Mouse (Mus musculus): ENCODE data around the gene Efl1. TPM values are rescaled to one million over a fixed set of nuclear protein-coding genes. Genes with fewer than 3 reads are reported as not detected.

Gene Efl1
- total RNA-seq (2021) = 10 to 100 TPM; 18.0 to 19.5 TPM
- long read RNA-seq, experiment 1, transcript Efl1-201 (20 exons, 3,610 nt) = major isoform, 5 of 15 reads
- long read RNA-seq, experiment 1, partial matches to known transcripts = 2 of 15 reads
- long read RNA-seq, experiment 1, other reads (novel, unspliced or antisense) = 6 of 15 reads
- long read RNA-seq, experiment 2, transcript Efl1-201 (20 exons, 3,610 nt) = major isoform, 5 of 9 reads
- long read RNA-seq, experiment 2, partial matches to known transcripts = 2 of 9 reads
- long read RNA-seq, experiment 2, other reads (novel, unspliced or antisense) = 2 of 9 reads

- intact Hi-C loops (cut with DNase I) = loop anchor here (10.0 kb wide), 1 partner anchor 144 kb away; no protein-coding TSS in a partner anchor
- peak; percentile 98 to 99 for DNase-seq (ENCODE audit: low spot score in 2 of 2)
Measured at GRCm38 (mm10) chr7:82648353-82649080, at the start of gene Efl1, which contains the start of gene Saxo2. Gene Efl1 (plus strand): TSS chr7:82648614. Gene Saxo2 (minus strand): TSS chr7:82648528.

GRCm38 (mm10) chr7:82602008-82602407 lies 46.4 kb upstream of the Efl1 start:
- intact Hi-C loops (cut with DNase I) = no loop called here

GRCm38 (mm10) chr7:82605425-82605824 lies 43.0 kb upstream of the Efl1 start:
- no peak for DNase-seq (ENCODE audit: low spot score in 2 of 2)
- intact Hi-C loops (cut with DNase I) = no loop called here

More at GRCm38 (mm10) chr7:82602008-82602407, 46.4 kb upstream of the Efl1 start:
- DNase-seq (ENCODE audit: low spot score in 2 of 2) = no peak

- intact Hi-C loops (cut with DNase I) = loop anchor here (10.0 kb wide), 1 partner anchor 105 kb away; no protein-coding TSS in a partner anchor
- DNase-seq (ENCODE audit: low spot score in 2 of 2) = peak; percentile 10 to 14
Measured at GRCm38 (mm10) chr7:82609629-82610028, 38.8 kb upstream of the Efl1 start.

- intact Hi-C loops (cut with DNase I) = loop anchor here (10.0 kb wide), 1 partner anchor 261 kb away; no protein-coding TSS in a partner anchor
- DNase-seq (ENCODE audit: low spot score in 2 of 2) = no peak
Measured at GRCm38 (mm10) chr7:82625342-82625741, 23.1 kb upstream of the Efl1 start.

- intact Hi-C loops (cut with DNase I) = loop anchor here (10.0 kb wide), 1 partner anchor 142 kb away; no protein-coding TSS in a partner anchor
- DNase-seq (ENCODE audit: low spot score in 2 of 2) = no peak
Measured at GRCm38 (mm10) chr7:82647183-82647582, 1.2 kb upstream of the Efl1 start.

- intact Hi-C loops (cut with DNase I) = loop anchor here (10.0 kb wide), 1 partner anchor 143 kb away; no protein-coding TSS in a partner anchor
- no peak for DNase-seq (ENCODE audit: low spot score in 2 of 2)
Measured at GRCm38 (mm10) chr7:82647909-82648308, 505 bp upstream of the Efl1 start.

- peak in 1 of 2 experiments; percentile 20 for DNase-seq (ENCODE audit: low spot score in 2 of 2)
Measured at GRCm38 (mm10) chr7:82649081-82649445, 649 bp downstream of the Efl1 start.

GRCm38 (mm10) chr7:82664604-82665003 lies 16.2 kb downstream of the Efl1 start:
- DNase-seq (ENCODE audit: low spot score in 2 of 2) = no peak
- intact Hi-C loops (cut with DNase I) = no loop called here

More at GRCm38 (mm10) chr7:82649081-82649445, 649 bp downstream of the Efl1 start:
- intact Hi-C loops (cut with DNase I) = loop anchor here (10.0 kb wide), 1 partner anchor 144 kb away; no protein-coding TSS in a partner anchor

- intact Hi-C loops (cut with DNase I) = no loop called here
- DNase-seq (ENCODE audit: low spot score in 2 of 2) = no peak
Measured at GRCm38 (mm10) chr7:82676001-82676400, 27.6 kb downstream of the Efl1 start.

GRCm38 (mm10) chr7:82676834-82677233 lies 28.4 kb downstream of the Efl1 start:
- peak; percentile 30 to 37 for DNase-seq (ENCODE audit: low spot score in 2 of 2)
- intact Hi-C loops (cut with DNase I) = no loop called here

- intact Hi-C loops (cut with DNase I) = no loop called here
Measured at GRCm38 (mm10) chr7:82679901-82680300, 31.5 kb downstream of the Efl1 start.

GRCm38 (mm10) chr7:82688736-82689135 lies 40.3 kb downstream of the Efl1 start:
- DNase-seq (ENCODE audit: low spot score in 2 of 2) = peak in 1 of 2 experiments; percentile 45
- intact Hi-C loops (cut with DNase I) = no loop called here

More at GRCm38 (mm10) chr7:82679901-82680300, 31.5 kb downstream of the Efl1 start:
- DNase-seq (ENCODE audit: low spot score in 2 of 2) = no peak

- no peak for DNase-seq (ENCODE audit: low spot score in 2 of 2)
- intact Hi-C loops (cut with DNase I) = no loop called here
Measured at GRCm38 (mm10) chr7:82691021-82691738, 42.8 kb downstream of the Efl1 start.

- no peak for DNase-seq (ENCODE audit: low spot score in 2 of 2)
Measured at GRCm38 (mm10) chr7:82697668-82698067, 49.3 kb downstream of the Efl1 start.

GRCm38 (mm10) chr7:82698968-82699367 lies 50.6 kb downstream of the Efl1 start:
- intact Hi-C loops (cut with DNase I) = no loop called here
- DNase-seq (ENCODE audit: low spot score in 2 of 2) = no peak

More at GRCm38 (mm10) chr7:82697668-82698067, 49.3 kb downstream of the Efl1 start:
- intact Hi-C loops (cut with DNase I) = no loop called here

GRCm38 (mm10) chr7:82702384-82703343 lies 54.2 kb downstream of the Efl1 start:
- intact Hi-C loops (cut with DNase I) = no loop called here
- DNase-seq (ENCODE audit: low spot score in 2 of 2) = no peak

- DNase-seq (ENCODE audit: low spot score in 2 of 2) = no peak
- intact Hi-C loops (cut with DNase I) = no loop called here
Measured at GRCm38 (mm10) chr7:82709172-82709571, 60.8 kb downstream of the Efl1 start.
